Mouse (Mus musculus): ENCODE results near the gene Gpa33. TPM values are rescaled to one million over a fixed set of nuclear protein-coding genes. Genes with fewer than 3 reads are reported as not detected.

The Gpa33 gene
- total RNA-seq (2021), result not detected
- long read RNA-seq, experiment 1, result 0 reads
- long read RNA-seq, experiment 2, result 0 reads

DNA sequence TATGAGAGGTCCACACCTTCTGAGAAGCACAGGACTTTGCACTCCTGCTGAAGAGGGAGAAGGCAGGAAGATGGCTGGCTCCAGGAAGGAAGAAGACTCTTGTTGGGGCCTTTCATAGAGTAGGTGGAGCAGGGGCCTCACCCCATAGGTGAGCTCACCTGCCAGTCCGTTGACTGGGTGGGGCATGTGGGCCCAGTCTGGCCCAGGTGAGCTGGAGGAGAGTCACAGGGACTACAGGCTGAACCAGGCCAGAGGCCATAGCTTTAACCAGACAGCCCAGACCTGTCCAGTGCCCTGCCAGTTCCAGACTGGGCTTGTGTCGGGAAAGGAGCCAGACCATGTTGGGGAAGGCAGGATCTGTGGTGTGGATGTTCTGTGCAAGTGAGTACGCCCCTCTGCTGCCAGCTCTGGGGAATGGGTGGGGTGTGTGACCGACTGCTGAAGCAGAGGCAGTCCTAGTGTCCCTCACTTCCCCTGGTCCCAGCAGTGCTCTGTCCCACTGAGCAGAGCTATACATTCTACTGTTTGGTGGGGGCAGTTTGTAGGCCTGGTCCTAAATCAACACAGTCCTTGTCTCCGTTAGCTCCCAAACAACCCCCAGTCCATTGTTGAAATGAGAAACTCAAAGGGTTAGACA lies at the start of gene Gpa33:
Gene Gpa33, plus strand, starts transcription at position 15 of the 637 bp plus-strand sequence.
- no peak for DNase-seq (ENCODE audit: low spot score in 2 of 2)
- intact Hi-C loops (cut with DNase I), result no loop called here

- DNase-seq (ENCODE audit: low spot score in 2 of 2), result no peak
- intact Hi-C loops (cut with DNase I), result no loop called here
Observed at GRCm38 (mm10) chr1:166088446-166089170, 41.4 kb upstream of the Gpa33 start.

GRCm38 (mm10) chr1:166089337-166089736 lies 40.7 kb upstream of the Gpa33 start:
- no peak for DNase-seq (ENCODE audit: low spot score in 2 of 2)

GRCm38 (mm10) chr1:166089739-166090138 lies 40.3 kb upstream of the Gpa33 start:
- intact Hi-C loops (cut with DNase I), result no loop called here
- DNase-seq (ENCODE audit: low spot score in 2 of 2), result no peak

More at GRCm38 (mm10) chr1:166089337-166089736, 40.7 kb upstream of the Gpa33 start:
- intact Hi-C loops (cut with DNase I), result no loop called here

DNA sequence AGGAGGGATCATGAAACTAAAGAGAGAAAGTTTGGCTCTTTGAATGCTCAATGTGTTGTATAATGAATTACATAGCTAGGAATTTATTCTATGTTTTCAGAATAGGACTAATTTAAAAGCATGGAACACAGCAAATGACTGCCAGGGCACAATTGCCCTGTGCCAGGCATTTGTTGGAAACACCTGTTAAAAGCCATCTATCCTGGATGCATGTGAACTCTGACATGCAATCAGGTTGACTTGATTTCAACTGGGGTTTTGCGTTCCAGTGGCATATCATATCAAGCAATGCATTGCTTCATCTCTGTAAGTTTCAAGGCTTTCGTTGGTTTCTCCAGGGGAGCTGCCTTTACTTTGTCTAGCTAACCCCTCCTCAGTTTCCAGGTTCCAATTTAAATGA lies 39.7 kb upstream of the Gpa33 start:
- intact Hi-C loops (cut with DNase I), result no loop called here

GRCm38 (mm10) chr1:166094462-166094861 lies 35.6 kb upstream of the Gpa33 start:
- intact Hi-C loops (cut with DNase I), result no loop called here
- DNase-seq (ENCODE audit: low spot score in 2 of 2), result no peak

More for the DNA sequence above, 39.7 kb upstream of the Gpa33 start:
- DNase-seq (ENCODE audit: low spot score in 2 of 2), result no peak

GRCm38 (mm10) chr1:166098120-166098519 lies 31.9 kb upstream of the Gpa33 start:
- no peak for DNase-seq (ENCODE audit: low spot score in 2 of 2)
- intact Hi-C loops (cut with DNase I), result no loop called here

DNA sequence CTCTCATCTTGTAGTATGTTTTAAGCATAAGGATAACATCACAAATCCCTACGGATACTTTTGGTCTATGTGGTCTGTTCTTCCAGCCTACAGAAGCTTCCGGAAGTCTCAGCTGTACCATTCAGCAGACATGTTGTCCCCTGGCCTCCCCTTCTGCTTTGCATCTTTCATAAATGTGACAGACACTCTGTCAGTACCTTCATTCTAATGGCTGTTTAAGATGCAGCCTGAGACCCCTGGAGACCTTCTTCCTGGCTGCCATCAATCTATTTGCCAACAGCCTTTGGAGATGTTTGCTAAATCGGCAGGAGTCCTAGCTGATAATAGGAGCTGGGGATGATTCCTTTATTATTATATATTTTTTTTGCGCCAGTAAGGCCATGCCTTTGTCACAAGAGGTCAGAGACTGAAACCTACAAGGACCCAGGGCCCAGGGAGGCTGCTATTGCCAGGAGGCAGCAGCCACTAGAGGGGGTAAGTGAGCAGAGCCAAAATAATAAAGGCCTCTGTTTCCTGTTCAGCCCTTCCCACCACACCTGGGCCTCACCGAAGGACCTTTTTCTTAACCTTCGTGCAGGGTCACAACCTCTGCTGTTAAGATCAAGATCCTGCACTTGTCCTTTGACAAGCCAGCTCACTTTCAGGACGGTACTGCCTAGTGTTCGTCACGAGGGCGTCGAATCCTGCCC lies 27.0 kb upstream of the Gpa33 start:
- intact Hi-C loops (cut with DNase I), result loop anchor here (5.0 kb wide), 1 partner anchor 44 kb away; no protein-coding TSS in a partner anchor

DNA sequence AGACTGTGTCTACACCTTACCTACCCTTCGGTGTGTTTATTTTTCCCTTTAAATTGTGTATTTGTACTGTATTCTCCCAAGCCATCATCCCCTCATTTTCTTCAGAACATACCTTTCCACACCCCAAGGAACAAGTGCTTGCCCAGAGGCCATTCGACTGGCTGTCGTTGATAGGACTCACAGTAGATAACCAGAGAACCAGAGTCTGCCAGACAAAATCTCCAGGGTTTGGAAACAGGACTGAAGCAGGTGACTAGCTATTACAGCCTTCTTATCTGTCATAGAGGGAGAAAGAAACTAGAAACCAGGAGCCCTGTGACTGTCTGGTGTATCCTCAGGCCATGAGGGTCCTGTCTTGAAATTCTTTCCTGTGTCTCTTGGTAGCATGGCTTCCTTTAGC lies 25.2 kb upstream of the Gpa33 start:
- DNase-seq (ENCODE audit: low spot score in 2 of 2), result no peak
- intact Hi-C loops (cut with DNase I), result loop anchor here (5.0 kb wide), 1 partner anchor 42 kb away; no protein-coding TSS in a partner anchor

More for the DNA sequence above, 27.0 kb upstream of the Gpa33 start:
- no peak for DNase-seq (ENCODE audit: low spot score in 2 of 2)

DNA sequence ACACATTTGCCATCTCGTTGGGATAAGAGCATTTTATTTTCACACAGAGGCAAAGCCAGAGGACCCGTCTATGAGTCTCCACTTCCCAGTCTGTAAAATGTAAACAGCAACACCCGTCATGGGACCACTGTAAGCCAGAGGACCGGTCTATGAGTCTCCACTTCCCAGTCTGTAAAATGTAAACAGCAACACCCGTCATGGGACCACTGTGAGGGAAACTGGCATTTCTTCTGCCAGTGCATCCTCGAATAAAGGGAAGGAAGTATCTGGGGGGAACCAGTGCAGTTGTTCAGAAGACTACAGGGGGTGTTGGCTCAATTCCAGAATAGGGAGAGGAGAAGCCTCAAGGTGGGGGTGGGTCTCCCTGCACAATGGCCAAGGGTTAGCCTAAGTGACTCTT lies 24.6 kb upstream of the Gpa33 start:
- peak; percentile 11 to 34 for DNase-seq (ENCODE audit: low spot score in 2 of 2)
- intact Hi-C loops (cut with DNase I), result no loop called here

DNA sequence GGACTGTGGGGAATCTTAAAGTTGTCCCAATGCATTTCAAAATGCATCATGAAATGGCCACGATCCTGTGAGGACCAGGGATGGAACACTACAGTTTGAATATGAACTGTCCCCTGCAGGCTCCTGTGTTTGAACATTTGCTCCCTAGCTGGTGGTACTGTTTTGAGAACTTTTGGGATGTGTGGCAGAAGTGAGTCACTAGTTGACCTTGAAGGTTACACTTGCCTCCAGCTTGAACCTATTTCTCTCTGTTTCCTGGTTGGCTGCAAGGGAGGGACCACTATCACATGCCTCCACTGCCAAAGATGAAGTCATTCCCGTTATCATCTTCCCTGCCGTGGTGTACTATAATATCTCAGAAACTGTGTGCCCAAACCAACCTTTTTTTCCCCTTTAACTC lies 15.1 kb upstream of the Gpa33 start:
- no peak for DNase-seq (ENCODE audit: low spot score in 2 of 2)
- intact Hi-C loops (cut with DNase I), result no loop called here

DNA sequence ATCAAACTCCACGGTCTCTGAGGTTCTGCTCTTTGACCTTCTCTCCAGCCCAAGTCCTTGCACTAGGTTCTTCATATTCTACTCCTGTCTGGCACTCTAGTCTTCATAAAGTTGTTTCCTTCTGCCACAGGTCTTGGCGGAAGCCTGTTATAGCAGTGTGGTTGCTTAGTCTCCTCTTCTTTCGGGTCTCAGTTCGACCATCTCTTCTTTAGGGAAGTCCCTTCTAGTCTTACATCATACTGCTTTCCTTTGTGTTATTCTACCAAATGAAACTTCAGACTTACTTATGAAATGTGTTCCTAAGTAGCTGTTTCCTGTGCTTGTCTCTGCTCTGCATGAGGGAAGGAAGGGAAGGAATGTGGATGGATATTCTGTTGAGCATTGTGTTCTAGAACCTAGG lies 14.3 kb upstream of the Gpa33 start:
- intact Hi-C loops (cut with DNase I), result no loop called here
- no peak for DNase-seq (ENCODE audit: low spot score in 2 of 2)

DNA sequence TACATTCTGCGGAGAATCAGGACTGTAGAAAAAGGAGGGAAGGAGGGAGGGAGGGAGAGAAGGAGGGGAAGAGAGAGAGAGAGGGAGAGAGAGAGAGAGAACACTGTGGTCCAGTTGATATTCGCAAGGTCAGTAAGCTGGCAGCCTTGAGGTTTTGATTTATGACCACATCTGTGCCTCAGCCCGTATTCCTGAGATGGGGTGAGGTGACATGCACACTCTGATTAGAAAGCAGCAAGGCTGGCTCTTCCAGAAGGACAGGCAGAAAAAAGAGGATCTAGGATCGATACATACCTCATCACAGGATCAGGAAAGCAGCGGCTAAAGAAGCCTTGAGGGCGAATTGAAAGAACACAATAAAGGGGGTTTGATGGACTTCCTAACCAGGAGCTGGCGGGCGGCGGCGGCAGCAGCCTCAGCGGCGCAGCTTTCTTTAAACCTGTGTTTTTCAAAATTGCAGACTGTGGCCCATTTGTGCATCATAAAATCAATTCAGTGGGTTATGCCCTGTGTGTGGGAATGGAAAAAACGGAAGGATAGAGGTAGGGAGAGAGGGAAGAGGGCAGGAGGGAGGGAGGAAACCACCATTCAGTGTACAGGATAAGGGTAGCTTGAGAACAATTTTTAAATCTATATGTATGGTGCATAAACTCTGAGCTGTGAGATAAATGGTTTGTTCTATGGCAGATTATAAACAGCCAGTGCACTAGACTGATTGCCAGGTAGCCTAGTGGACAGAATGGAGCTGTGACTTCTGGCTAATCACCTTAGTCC lies 12.0 kb upstream of the Gpa33 start:
- no peak for DNase-seq (ENCODE audit: low spot score in 2 of 2)
- intact Hi-C loops (cut with DNase I), result no loop called here

GRCm38 (mm10) chr1:166122114-166122513 lies 7.9 kb upstream of the Gpa33 start:
- DNase-seq (ENCODE audit: low spot score in 2 of 2), result no peak
- intact Hi-C loops (cut with DNase I), result no loop called here

DNA sequence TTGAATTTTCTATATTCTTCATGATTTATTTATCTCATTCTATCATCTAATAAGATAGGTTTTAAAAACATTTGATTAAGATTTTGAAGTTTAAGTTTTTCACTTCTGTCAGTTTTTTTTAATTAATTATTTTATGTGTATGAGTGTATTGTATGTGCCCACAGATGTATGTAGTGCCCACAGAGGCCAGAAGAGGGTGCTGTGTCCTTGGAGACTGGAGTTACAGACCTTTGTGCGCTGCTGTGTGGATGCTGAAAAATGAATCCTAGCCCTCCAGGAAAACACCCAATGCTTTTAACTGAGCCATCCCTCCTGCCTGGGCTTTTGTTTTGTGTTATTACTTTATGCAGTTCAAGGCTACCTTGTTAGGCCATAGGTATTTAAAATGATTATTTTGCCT lies 7.0 kb upstream of the Gpa33 start:
- intact Hi-C loops (cut with DNase I), result no loop called here

GRCm38 (mm10) chr1:166123751-166124150 lies 6.3 kb upstream of the Gpa33 start:
- intact Hi-C loops (cut with DNase I), result no loop called here
- DNase-seq (ENCODE audit: low spot score in 2 of 2), result no peak

More for the DNA sequence above, 7.0 kb upstream of the Gpa33 start:
- DNase-seq (ENCODE audit: low spot score in 2 of 2), result no peak

- intact Hi-C loops (cut with DNase I), result no loop called here
Observed at GRCm38 (mm10) chr1:166124932-166125593, 5.0 kb upstream of the Gpa33 start.

GRCm38 (mm10) chr1:166126290-166126689 lies 3.7 kb upstream of the Gpa33 start:
- no peak for DNase-seq (ENCODE audit: low spot score in 2 of 2)
- intact Hi-C loops (cut with DNase I), result no loop called here

More at GRCm38 (mm10) chr1:166124932-166125593, 5.0 kb upstream of the Gpa33 start:
- no peak for DNase-seq (ENCODE audit: low spot score in 2 of 2)

- intact Hi-C loops (cut with DNase I), result no loop called here
- no peak for DNase-seq (ENCODE audit: low spot score in 2 of 2)
Observed at GRCm38 (mm10) chr1:166126795-166127194, 3.2 kb upstream of the Gpa33 start.
